Mouse (Mus musculus): ENCODE results near the gene Btbd7. TPM values are rescaled to one million over a fixed set of nuclear protein-coding genes. Genes with fewer than 3 reads are reported as not detected.
A peak's percentile ranks its signal among the peaks of the same experiment; 100 is the strongest.

The Btbd7 gene
- polyA plus RNA-seq, 1 experiment = 0.10 TPM

DNA sequence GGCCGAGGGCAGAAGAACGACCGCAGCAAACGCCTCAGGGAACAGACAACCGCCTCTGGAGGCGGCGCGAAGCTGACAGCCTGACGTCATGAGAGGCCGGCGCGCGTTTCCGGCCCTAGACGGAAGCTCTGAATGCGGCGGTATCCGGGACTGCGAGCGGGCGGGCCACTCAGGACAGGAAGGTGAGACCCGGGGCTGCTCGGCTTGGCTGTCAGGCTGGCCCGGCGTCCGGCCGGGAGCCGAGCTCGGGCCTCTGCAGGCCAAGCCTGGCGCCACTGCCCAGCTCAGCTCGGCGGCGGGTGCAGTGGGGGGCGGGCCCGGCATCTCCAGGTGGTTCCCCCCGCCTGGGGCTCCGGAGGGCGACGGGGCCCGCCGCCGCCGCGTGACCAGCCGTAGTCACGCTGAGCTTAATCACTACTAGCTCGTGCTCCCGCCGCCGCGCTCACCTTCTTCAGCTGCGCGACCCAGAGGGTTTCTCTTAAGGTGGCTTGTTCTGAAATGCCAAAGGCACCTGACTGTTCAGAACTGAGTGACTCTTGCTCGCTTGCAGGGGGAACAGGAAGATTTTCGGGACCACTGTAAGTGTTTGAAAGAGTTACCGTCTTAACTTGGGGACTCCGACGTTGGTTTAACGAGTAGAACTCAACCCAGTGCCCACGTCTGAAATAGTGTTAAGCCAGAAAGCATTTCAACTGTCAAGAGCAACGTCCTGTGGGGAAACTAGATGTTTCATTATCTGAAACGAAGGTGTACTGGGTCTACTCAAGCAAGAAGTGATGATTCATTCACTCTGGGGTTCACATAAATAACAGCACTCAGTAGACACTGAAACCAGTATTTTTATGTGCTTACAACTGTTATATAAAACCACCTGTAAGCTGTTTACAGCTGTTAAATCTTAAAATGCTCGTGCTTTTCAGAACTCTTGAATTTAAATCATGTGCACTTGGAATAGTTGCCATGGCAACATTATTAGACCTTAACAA lies 134.4 kb downstream of the Btbd7 start, which contains the start of the genes Moap1 and Tmem251:
Gene Moap1 (minus strand): TSS at position 73 of the 986 bp plus-strand sequence.
Gene Tmem251 (plus strand): TSS at position 174 of the 986 bp plus-strand sequence.
- Histone ChIP-seq H3K27me3 (ENCODE audit: control insufficient read depth) (no peaks in the 10 kb centered on the region), H3K4me1 (ENCODE audit: control insufficient read depth) (peaks cover 34% of the 10 kb centered on the region), H3K36me3 (ENCODE audit: control insufficient read depth) (peaks cover 63% of the 10 kb centered on the region)

DNA sequence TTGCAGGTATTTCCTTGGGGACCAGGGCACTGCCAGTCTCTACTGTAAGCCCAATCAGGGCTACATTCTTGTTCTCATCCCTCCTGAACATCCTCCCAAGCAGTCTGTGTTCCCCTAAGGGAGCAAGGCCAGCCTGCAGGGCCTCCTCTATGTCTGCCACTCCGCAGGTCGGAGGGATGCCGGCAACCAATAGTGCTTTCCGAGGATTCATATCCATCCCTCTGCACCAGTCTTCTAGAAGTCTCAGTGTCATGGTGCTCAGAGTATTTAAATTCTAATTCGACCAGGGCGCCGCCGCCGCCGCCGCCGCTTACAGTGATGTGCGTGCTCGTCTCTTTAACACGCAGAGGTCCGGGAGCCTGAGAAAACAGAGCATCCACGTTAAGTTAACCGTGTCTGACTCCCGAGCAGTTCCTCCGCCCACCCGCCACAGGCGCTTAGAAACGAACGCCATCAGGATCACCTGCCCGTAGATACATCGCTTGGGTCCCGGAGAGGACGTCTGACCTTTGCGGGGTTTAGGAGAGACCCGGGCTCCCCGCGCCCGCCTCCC lies 135.2 kb downstream of the Btbd7 start:
- peak overlapping the region; percentile 76 for H3K4me3 ChIP-seq (replicated peaks)
- no peak for TF ChIP-seq TAL1 (IDR thresholded peaks at IDR 0.05; ENCODE audit: low read length)
- no peak for TF ChIP-seq GATA1 (IDR thresholded peaks at IDR 0.05; ENCODE audit: low read length)
- peaks cover 32% of the 10 kb centered on the region for H3K4me1 ChIP-seq (ENCODE audit: control insufficient read depth)
- no peaks in the 10 kb centered on the region for H3K9me3 ChIP-seq (ENCODE audit: control insufficient read depth, low read length)
- no peaks in the 10 kb centered on the region for H3K27me3 ChIP-seq (ENCODE audit: control insufficient read depth)
- H3K36me3 ChIP-seq (ENCODE audit: control insufficient read depth) = peaks cover 55% of the 10 kb centered on the region

More for the DNA sequence above, 134.4 kb downstream of the Btbd7 start, which contains the start of the genes Moap1 and Tmem251:
- Histone ChIP-seq H3K9me3 (ENCODE audit: control insufficient read depth, low read length) (no peaks in the 10 kb centered on the region), H3K4me3 (replicated peaks) (peak within 1 kb of the TSS; percentile 76)
- TF ChIP-seq TAL1 (IDR thresholded peaks at IDR 0.05; ENCODE audit: low read length) (no peak), GATA1 (IDR thresholded peaks at IDR 0.05; ENCODE audit: low read length) (no peak)

DNA sequence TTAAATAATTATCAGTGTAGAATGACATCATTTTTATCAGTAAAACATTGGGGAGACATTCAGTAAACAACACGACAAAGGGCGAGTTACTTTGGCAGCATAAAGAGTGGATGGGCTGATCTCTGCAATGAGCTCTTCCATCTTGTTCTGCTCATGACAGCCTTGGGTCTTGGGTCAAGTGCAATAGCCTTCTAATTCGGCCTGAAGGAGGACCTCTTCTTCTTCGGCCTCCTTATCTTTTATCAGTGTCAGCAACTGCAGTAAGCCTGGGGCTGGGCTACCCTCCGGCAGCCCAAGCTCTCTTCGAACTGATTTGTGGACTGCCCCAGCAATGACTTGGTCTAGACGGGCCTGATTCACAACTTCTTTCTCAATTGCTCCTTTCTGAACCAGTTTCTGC lies 136.2 kb downstream of the Btbd7 start:
- Histone ChIP-seq H3K4me3 (replicated peaks) (no peak overlapping the region), H3K4me1 (ENCODE audit: control insufficient read depth) (peaks cover 32% of the 10 kb centered on the region), H3K9me3 (ENCODE audit: control insufficient read depth, low read length) (no peaks in the 10 kb centered on the region), H3K27me3 (ENCODE audit: control insufficient read depth) (no peaks in the 10 kb centered on the region), H3K36me3 (ENCODE audit: control insufficient read depth) (peaks cover 45% of the 10 kb centered on the region)
- TF ChIP-seq TAL1 (IDR thresholded peaks at IDR 0.05; ENCODE audit: low read length) (no peak), GATA1 (IDR thresholded peaks at IDR 0.05; ENCODE audit: low read length) (no peak)

DNA sequence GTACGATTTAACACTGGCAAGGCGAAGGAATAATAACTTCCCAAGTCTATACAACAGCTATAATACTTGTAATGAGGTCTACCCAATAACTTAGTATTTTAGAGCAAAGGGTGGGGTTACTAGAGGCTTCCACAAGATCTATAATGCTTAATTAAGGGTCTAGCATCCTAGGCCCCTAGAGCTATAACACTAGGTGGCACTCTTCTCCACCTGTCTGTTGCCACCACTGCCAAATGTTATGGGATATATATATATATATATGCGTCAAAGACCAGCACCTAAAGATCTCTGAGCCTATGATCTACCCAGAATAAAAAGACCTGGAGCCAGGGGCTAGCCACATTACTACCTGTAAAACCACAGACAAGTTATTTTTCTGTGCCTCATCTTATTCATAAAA lies 138.0 kb downstream of the Btbd7 start:
- no peak for TF ChIP-seq GATA1 (IDR thresholded peaks at IDR 0.05; ENCODE audit: low read length)
- TF ChIP-seq TAL1 (IDR thresholded peaks at IDR 0.05; ENCODE audit: low read length) = no peak
- peaks cover 27% of the 10 kb centered on the region for H3K36me3 ChIP-seq (ENCODE audit: control insufficient read depth)
- H3K4me3 ChIP-seq (replicated peaks) = no peak overlapping the region
- peaks cover 26% of the 10 kb centered on the region for H3K4me1 ChIP-seq (ENCODE audit: control insufficient read depth)
- no peaks in the 10 kb centered on the region for H3K27me3 ChIP-seq (ENCODE audit: control insufficient read depth)
- no peaks in the 10 kb centered on the region for H3K9me3 ChIP-seq (ENCODE audit: control insufficient read depth, low read length)

DNA sequence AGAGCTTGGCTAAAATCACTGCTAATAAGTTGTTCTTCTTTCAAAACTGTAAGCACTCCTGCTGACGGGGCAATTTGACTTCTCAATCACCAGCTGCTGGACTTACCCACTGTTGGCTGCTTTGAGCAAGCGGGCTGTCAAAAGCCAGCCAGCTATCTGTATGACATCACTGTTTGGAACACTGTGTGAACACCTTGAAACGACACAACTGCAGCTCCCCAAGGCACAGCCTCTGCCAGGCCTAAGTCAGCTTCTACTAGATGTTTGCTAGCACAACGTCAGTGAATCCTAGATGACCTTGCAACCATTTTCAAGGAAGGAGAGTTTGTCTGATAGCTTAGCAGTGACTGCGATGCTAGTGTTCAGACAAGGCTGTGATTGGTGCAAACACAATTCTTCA lies 139.2 kb downstream of the Btbd7 start:
- TF ChIP-seq GATA1 (IDR thresholded peaks at IDR 0.05; ENCODE audit: low read length) (no peak), TAL1 (IDR thresholded peaks at IDR 0.05; ENCODE audit: low read length) (no peak)

DNA sequence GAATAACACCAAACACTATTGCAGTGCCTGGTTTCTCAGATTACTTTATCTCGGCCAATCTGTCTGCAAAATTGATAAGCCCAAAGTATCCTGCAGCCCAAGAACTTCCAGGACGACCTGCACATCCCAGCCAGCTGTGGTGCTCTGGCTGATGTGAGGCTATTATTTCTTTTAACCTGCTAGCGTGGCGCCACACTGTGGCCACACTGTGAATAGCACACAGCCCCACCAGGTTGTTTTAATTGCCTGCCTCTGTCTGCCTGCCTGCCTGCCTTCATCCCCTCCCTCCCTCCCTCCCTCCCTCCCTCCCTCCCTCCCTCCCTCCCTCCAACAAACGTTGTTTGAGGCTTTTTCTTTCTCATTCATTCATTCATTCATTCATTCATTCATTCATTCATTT lies 144.9 kb downstream of the Btbd7 start:
- Histone ChIP-seq H3K4me1 (ENCODE audit: control insufficient read depth) (peaks cover 28% of the 10 kb centered on the region), H3K36me3 (ENCODE audit: control insufficient read depth) (no peaks in the 10 kb centered on the region), H3K27me3 (ENCODE audit: control insufficient read depth) (no peaks in the 10 kb centered on the region), H3K4me3 (replicated peaks) (no peak overlapping the region), H3K9me3 (ENCODE audit: control insufficient read depth, low read length) (no peaks in the 10 kb centered on the region)
- TF ChIP-seq TAL1 (IDR thresholded peaks at IDR 0.05; ENCODE audit: low read length) (no peak), GATA1 (IDR thresholded peaks at IDR 0.05; ENCODE audit: low read length) (no peak)

More for the DNA sequence above, 139.2 kb downstream of the Btbd7 start:
- Histone ChIP-seq H3K4me1 (ENCODE audit: control insufficient read depth) (peaks cover 16% of the 10 kb centered on the region), H3K4me3 (replicated peaks) (no peak overlapping the region), H3K27me3 (ENCODE audit: control insufficient read depth) (no peaks in the 10 kb centered on the region), H3K9me3 (ENCODE audit: control insufficient read depth, low read length) (no peaks in the 10 kb centered on the region), H3K36me3 (ENCODE audit: control insufficient read depth) (peaks cover 23% of the 10 kb centered on the region)

DNA sequence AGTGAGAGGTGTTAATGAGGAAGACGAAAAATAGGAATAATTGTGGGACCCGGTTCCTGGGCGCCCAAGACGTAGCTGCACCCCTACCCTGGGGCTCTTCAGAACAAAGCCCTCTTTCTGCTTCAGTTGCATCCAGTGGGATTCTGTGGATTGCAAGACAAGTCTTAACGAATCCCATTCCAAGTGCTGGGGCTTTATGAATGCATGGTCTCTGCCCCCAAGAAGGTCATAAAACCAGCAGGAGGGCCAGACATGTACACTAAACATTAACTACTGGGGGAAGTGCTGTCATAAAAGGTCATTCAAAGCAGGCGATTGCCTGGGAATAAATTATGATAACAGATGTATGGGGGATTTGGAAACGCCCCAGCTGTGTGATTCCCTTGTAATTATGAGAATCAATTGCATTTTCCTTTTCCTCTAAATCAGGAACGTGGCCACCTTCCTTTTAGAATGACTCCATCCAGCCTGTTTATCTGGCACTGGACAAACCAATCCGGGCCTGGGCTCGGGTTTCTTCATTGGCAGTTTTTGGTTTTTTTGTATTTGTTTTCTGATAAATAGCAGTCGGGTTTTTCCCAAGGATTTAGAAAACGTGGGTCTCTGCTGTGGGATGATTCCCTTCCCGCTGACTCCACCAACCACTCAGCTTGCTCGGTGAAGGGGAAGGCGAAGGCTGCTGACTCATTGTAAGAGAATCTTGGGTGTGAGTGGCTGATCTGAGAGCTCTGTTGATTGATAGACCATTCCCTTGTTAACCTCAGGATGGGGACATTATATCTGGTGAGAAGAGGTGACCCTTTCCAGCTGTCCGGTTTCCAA lies 147.3 kb downstream of the Btbd7 start:
- Histone ChIP-seq H3K27me3 (ENCODE audit: control insufficient read depth) (no peaks in the 10 kb centered on the region), H3K9me3 (ENCODE audit: control insufficient read depth, low read length) (no peaks in the 10 kb centered on the region), H3K4me3 (replicated peaks) (peak overlapping the region; percentile 28), H3K36me3 (ENCODE audit: control insufficient read depth) (no peaks in the 10 kb centered on the region), H3K4me1 (ENCODE audit: control insufficient read depth) (peaks cover 28% of the 10 kb centered on the region)
- TF ChIP-seq GATA1 (IDR thresholded peaks at IDR 0.05; ENCODE audit: low read length) = no peak
- no peak for TF ChIP-seq TAL1 (IDR thresholded peaks at IDR 0.05; ENCODE audit: low read length)

Other genes with a start within 250 kb of the Btbd7 start
- 0.17 and 0.24 TPM in 2 replicates for gene Itpk1, start 173.5 kb downstream of the Btbd7 start, polyA plus RNA-seq (2012)
- 0.09 TPM in 1 of 2 replicates, not detected in the other for gene Moap1, start 134.8 kb downstream of the Btbd7 start, polyA plus RNA-seq (2012)
- gene Tmem251, start 134.7 kb downstream of the Btbd7 start, polyA plus RNA-seq (2012) = 0.13 and 0.16 TPM in 2 replicates
- gene Gm28051, start 120.7 kb downstream of the Btbd7 start, polyA plus RNA-seq (2012) = 0.55 TPM in 1 of 2 replicates, not detected in the other
- gene Gon7, start 120.7 kb downstream of the Btbd7 start, polyA plus RNA-seq (2012) = 0.80 and 1.2 TPM in 2 replicates
- gene Ubr7, start 120.5 kb downstream of the Btbd7 start, polyA plus RNA-seq (2012) = 1.8 TPM in 2 replicates
- gene Gm20604, start 119.8 kb downstream of the Btbd7 start, polyA plus RNA-seq (2012) = 0.29 and 0.33 TPM in 2 replicates
- not detected in 2 replicates for gene Cox8c, start 20.8 kb upstream of the Btbd7 start, polyA plus RNA-seq (2012)
- 0.01 TPM in 1 of 2 replicates, not detected in the other for gene Unc79, start 70.4 kb upstream of the Btbd7 start, polyA plus RNA-seq (2012)

Data from erythroblast, embryonic 14.5 days (primary cell).